Mouse (Mus musculus) cerebellum, adult 2 months (tissue): ENCODE measurements around the gene Tm4sf4.

Experiments
- CTCF ChIP-seq: fragments of 200-500 bp; IDR thresholded peaks from 2 replicates; pipeline ENCODE4 v1.5.1; 2011; ENCODE audit warnings: low read depth, mild to moderate bottlenecking, control low read depth, low read length, moderate library complexity, borderline replicate concordance; ENCODE audit not compliant: insufficient read depth
- POLR2A ChIP-seq: fragments of 200-500 bp; IDR thresholded peaks from 2 replicates; pipeline ENCODE4 v1.6.1; 2011; ENCODE audit warnings: low read length, control low read depth, borderline replicate concordance; ENCODE audit not compliant: insufficient read depth

GRCm38 (mm10) chr3:57428682-57429464, 3.8 kb downstream of the Tm4sf4 start:
- TF ChIP-seq CTCF (no peak), POLR2A (no peak)
